Mouse (Mus musculus): ENCODE data around the gene Tsga10ip.

- TF ChIP-seq POLR2A (IDR thresholded peaks at IDR 0.05; ENCODE audit: control insufficient read depth, extremely low read depth, insufficient read depth, low read length, poor library complexity) (no peak), CTCF (IDR thresholded peaks at IDR 0.05; ENCODE audit: borderline replicate concordance, control insufficient read depth, extremely low read depth, insufficient read depth, low read length, poor library complexity) (no peak)
Observed at GRCm38 (mm10) chr19:5377446-5377845, 24.9 kb downstream of the Tsga10ip start.
